Mouse (Mus musculus) kidney, postnatal 0 days (tissue): ENCODE data around the gene Tas2r126. TPM values are rescaled to one million over a fixed set of nuclear protein-coding genes. Genes with fewer than 3 reads are reported as not detected.

Source experiments
- ATAC-seq: fragments of 200-750 bp; cut with Nextera tagmentation; replicated peaks from 2 replicates; pipeline ENCODE4 v1.8.0; 2017; ENCODE audit warnings: low read depth, moderate number of reproducible peaks, moderate TSS enrichment, moderate library complexity; ENCODE audit not compliant: low FRiP score
- DNase-seq: peaks from one replicate; pipeline ENCODE4 v3.0.0-alpha.2; 2016; ENCODE audit warnings: low spot score
- H3K27ac ChIP-seq: fragments of 300-500 bp; sonication (generic); 2 replicates; pipeline ENCODE4 v1.5.1; 2014; ENCODE audit warnings: mild to moderate bottlenecking
- H3K27me3 ChIP-seq: fragments of 300-500 bp; sonication (generic); 2 replicates; pipeline ENCODE4 v1.6.1; 2014; ENCODE audit warnings: low read length, mixed read lengths; ENCODE audit not compliant: insufficient read depth
- H3K36me3 ChIP-seq: fragments of 300-500 bp; sonication (generic); 2 replicates; pipeline ENCODE4 v1.6.1; 2014; ENCODE audit warnings: low read length, mixed read lengths; ENCODE audit not compliant: insufficient read depth
- H3K4me1 ChIP-seq: fragments of 300-500 bp; sonication (generic); replicated peaks from 2 replicates; pipeline ENCODE4 v1.6.1; 2014; ENCODE audit warnings: antibody characterized with exemption, low read length, mixed read lengths; ENCODE audit not compliant: insufficient read depth
- H3K4me2 ChIP-seq: fragments of 300-500 bp; sonication (generic); 2 replicates; pipeline ENCODE4 v1.6.1; 2014; ENCODE audit warnings: mild to moderate bottlenecking, low read length, moderate library complexity, mixed read lengths
- H3K4me3 ChIP-seq: fragments of 300-500 bp; sonication (generic); replicated peaks from 2 replicates; pipeline ENCODE4 v1.5.1; 2014; ENCODE audit warnings: low read depth, low read length
- H3K9ac ChIP-seq: fragments of 300-500 bp; sonication (generic); 2 replicates; pipeline ENCODE4 v1.6.1; 2014; ENCODE audit warnings: low read depth, low read length
- H3K9me3 ChIP-seq: fragments of 300-500 bp; sonication (generic); replicated peaks from 2 replicates; pipeline ENCODE4 v1.6.1; 2016; ENCODE audit warnings: low read length, inconsistent platforms, mixed read lengths
- CTCF ChIP-seq: IDR thresholded peaks from 2 replicates; pipeline ENCODE4 v1.5.1; 2016; ENCODE audit warnings: antibody characterized with exemption, low read depth, mild to moderate bottlenecking, moderate library complexity
- WGBS: fragments of 180-500 bp; shearing (Covaris S2); extraction: QIAGEN DNeasy Blood & Tissue Kit; methylation state at CpG from one replicate; pipeline ENCODE4 v1.1.7; 2014; 5-methylcytosine and 5-hydroxymethylcytosine counted together
- polyA plus RNA-seq: library from polyadenylated mRNA; unstranded; fragments of >200 nt; fragmentation: Nextera tagmentation; extraction: Ambion mirVana; gene quantifications from 2 replicates; pipeline ENCODE4 v1.2.1, GENCODE M21; 2015

Gene Tas2r126
- polyA plus RNA-seq, 1 experiment from 2014 or later: not detected

DNA sequence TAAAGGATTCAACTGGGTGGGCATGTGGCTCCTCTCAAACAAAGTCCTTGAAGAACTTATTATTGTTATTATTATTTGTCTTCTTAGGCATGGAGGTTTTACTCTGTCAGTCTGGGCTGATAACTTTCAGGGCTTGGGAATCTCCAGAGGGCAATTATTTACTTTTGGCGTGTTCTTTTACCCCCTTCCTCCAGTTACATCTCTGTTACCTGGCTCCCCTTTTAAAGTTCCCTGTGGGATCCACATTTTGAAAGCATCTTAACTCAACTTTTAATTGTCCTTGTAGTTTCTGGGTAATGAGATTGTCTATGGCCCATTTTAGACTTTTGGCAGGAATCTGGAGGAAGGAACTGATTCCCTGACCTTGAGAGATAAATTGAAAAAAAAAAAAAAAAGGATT lies 41.9 kb downstream of the Tas2r126 start, which contains the start of gene Olfr457:
TSS of gene Olfr457 (minus strand) at position 101 of the 400 bp plus-strand sequence.
- no peaks in the 10 kb centered on the region for H3K36me3 ChIP-seq
- ATAC-seq (no peak), DNase-seq (no peak)
- H3K27me3 ChIP-seq: no peaks in the 10 kb centered on the region
- no peak within 1 kb of the TSS for H3K9ac ChIP-seq
- 68% methylated on average over 1 of the region's 1 CpGs for WGBS
- no peaks in the 10 kb centered on the region for H3K9me3 ChIP-seq
- no peak for TF ChIP-seq CTCF
- H3K4me3 ChIP-seq: no peak within 1 kb of the TSS
- H3K4me2 ChIP-seq: no peak within 1 kb of the TSS
- no peak within 1 kb of the TSS for H3K27ac ChIP-seq
- no peaks in the 10 kb centered on the region for H3K4me1 ChIP-seq

DNA sequence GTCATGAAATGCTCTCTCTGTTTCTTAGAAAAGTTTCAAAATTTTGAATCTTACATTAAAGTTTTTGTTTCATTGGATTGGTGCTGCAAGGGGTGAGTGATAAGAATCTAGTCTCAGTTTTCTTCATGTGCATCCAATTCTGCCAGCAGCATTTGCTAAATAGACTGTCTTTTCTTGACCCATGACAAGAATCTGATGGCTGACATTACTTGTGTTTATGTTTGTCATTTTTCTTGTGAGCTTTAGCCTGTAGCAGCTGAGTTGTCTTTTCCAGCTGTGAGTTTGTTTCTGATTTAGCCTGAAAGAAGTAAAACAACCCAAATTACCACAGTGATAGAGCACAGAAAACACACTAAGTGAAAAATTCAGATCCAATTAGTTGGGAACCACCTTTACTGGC lies 50.3 kb downstream of the Tas2r126 start:
- Histone ChIP-seq H3K4me1 (no peaks in the 10 kb centered on the region), H3K9me3 (no peaks in the 10 kb centered on the region), H3K9ac (no peak overlapping the region), H3K4me2 (no peak overlapping the region), H3K4me3 (no peak overlapping the region), H3K36me3 (no peaks in the 10 kb centered on the region), H3K27me3 (no peaks in the 10 kb centered on the region), H3K27ac (no peak overlapping the region)
- no peak for TF ChIP-seq CTCF
- no peak for ATAC-seq
- peak; percentile 16 for DNase-seq

Other genes with a start within 250 kb of the Tas2r126 start
- not detected in 2 replicates for gene Tas2r144, start 219.2 kb upstream of the Tas2r126 start, polyA plus RNA-seq
- gene Gstk1, start 188.6 kb upstream of the Tas2r126 start, polyA plus RNA-seq: 37.8 and 39.3 TPM in 2 replicates
- 7.0 and 7.1 TPM in 2 replicates for gene Tmem139, start 172.6 kb upstream of the Tas2r126 start, polyA plus RNA-seq
- 38.2 and 42.0 TPM in 2 replicates for gene Casp2, start 169.6 kb upstream of the Tas2r126 start, polyA plus RNA-seq
- 0.29 TPM in 1 of 2 replicates, not detected in the other for gene Clcn1, start 147.8 kb upstream of the Tas2r126 start, polyA plus RNA-seq
- 0.05 TPM in 1 of 2 replicates, not detected in the other for gene Fam131b, start 109.9 kb upstream of the Tas2r126 start, polyA plus RNA-seq
- gene Zyx, start 84.9 kb upstream of the Tas2r126 start, polyA plus RNA-seq: 92.9 and 103 TPM in 2 replicates
- gene Epha1, start 61.3 kb upstream of the Tas2r126 start, polyA plus RNA-seq: 6.6 and 6.9 TPM in 2 replicates
- gene Tas2r143, start 34.3 kb upstream of the Tas2r126 start, polyA plus RNA-seq: not detected in 2 replicates
- gene Tas2r135, start 29.1 kb upstream of the Tas2r126 start, polyA plus RNA-seq: not detected in 2 replicates
- 0.12 TPM in 1 of 2 replicates, not detected in the other for gene Olfr458, start 30.7 kb downstream of the Tas2r126 start, polyA plus RNA-seq
- gene Olfr457, start 41.8 kb downstream of the Tas2r126 start, polyA plus RNA-seq: not detected in 2 replicates
- not detected in 2 replicates for gene Olfr456, start 52.7 kb downstream of the Tas2r126 start, polyA plus RNA-seq
- gene Olfr455, start 113.1 kb downstream of the Tas2r126 start, polyA plus RNA-seq: not detected in 2 replicates
- gene Tcaf3, start 163.2 kb downstream of the Tas2r126 start, polyA plus RNA-seq: not detected in 2 replicates
- gene Tcaf2, start 210.7 kb downstream of the Tas2r126 start, polyA plus RNA-seq: 3.0 and 3.2 TPM in 2 replicates